Mouse (Mus musculus) megakaryocyte, embryonic 14.5 days (primary cell): ENCODE measurements around the gene Cemip.

Experiments
- FLI1 ChIP-seq: IDR thresholded peaks from 2 replicates; pipeline ENCODE4 v1.6.1; 2012; ENCODE audit warnings: low read length, inconsistent platforms, mixed read lengths
- GATA1 ChIP-seq: IDR thresholded peaks from 3 replicates; pipeline ENCODE4 v1.6.1; 2012; ENCODE audit warnings: mixed read lengths, low read length, inconsistent platforms, borderline replicate concordance

GRCm38 (mm10) chr7:83889383-83889782, 196.9 kb downstream of the Cemip start:
- TF ChIP-seq GATA1, result no peak
- no peak for TF ChIP-seq FLI1
